Mouse (Mus musculus): ENCODE results near the gene Mab21l3. TPM values are rescaled to one million over a fixed set of nuclear protein-coding genes. Genes with fewer than 3 reads are reported as not detected.
A peak's percentile ranks its signal among the peaks of the same experiment; 100 is the strongest.

Mab21l3 gene
- total RNA-seq, 1 experiment: 1.9 TPM

DNA sequence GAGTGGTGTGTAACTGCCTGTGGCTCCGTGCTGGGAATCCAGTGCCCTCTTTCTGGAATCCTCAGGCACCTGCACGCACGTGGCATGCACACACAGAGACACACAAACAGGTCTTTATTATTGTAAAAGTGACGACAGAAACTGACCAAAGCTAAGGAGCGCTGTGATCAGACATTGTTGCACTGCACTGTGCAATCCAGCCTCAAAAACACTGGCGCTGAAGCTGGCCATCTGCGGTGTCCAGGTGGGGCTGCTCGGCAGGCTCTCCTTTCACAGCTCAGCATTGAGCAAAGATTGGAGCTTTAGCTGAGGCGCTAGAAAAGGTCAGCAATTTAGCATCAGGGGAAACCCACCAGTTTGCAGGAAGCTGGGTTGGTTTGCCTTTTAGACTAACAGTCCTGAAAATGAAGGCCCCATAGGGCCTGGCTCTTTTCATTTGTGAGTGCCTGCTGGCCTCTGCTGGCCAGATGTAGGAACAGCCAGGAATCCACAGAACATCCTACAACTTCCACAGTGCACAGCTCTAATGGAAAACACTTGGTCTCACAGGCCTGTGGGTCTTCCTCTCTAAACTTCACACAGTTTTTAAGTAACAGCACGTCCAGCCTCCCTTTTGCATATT is 36.3 kb downstream of the Mab21l3 start:
- no peaks in the 10 kb centered on the region for H3K36me3 ChIP-seq (ENCODE audit: control insufficient read depth, insufficient read depth, low read length, poor library complexity, severe bottlenecking)
- H3K27ac ChIP-seq (ENCODE audit: insufficient read depth, low read depth, low read length, poor library complexity, severe bottlenecking): no peak overlapping the region
- no peak overlapping the region for H3K9ac ChIP-seq (ENCODE audit: insufficient read depth, low read depth, low read length, poor library complexity, severe bottlenecking)
- no peak for DNase-seq (ENCODE audit: low read depth, low spot score)
- in situ Hi-C loops (cut with MboI; ENCODE audit: low sequenced_read_pairs in 2 of 2, unreplicated experiment in 2 of 2): loop anchor here (5.0 to 25.0 kb wide), 4 partner anchors 320 to 850 kb away; partner anchors contain the start of gene Ttf2 (in 1 of the 2)
- no peaks in the 10 kb centered on the region for H3K4me1 ChIP-seq (ENCODE audit: control insufficient read depth in 2 of 2, insufficient read depth in 2 of 2, low read length in 2 of 2, poor library complexity in 1 of 2)
- TF ChIP-seq CHD2 (IDR thresholded peaks at IDR 0.05; ENCODE audit: low read depth, low read length) (no peak), ZC3H11A (IDR thresholded peaks at IDR 0.05; ENCODE audit: borderline replicate concordance, low read depth, low read length) (peak; percentile 99)
- no peaks in the 10 kb centered on the region for H3K9me3 ChIP-seq (ENCODE audit: control insufficient read depth, insufficient read depth, low read depth, low read length)
- H3K4me3 ChIP-seq (ENCODE audit: insufficient read depth in 1 of 2, low read depth in 1 of 2, low read length in 2 of 2, poor library complexity in 1 of 2, severe bottlenecking in 1 of 2): no peak overlapping the region

DNA sequence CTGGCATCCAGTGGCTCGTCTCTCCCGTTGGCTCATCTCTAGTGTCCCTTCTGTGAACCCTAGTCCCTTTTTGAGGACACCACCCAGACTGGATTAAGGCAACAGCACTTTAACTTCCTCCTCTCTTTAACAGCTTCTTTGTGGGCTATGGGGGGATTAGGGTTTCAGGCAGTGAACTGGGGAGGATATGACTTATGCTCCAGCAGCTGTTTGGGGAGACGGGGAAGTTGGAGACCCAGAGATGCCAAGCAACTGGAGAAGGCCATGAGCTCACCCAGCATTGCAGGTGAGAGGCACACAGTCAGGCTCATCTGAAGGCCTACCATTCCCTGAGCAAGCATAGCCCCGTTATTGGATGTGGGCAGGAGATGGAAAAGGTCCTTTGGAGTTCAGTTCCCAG is 36.8 kb downstream of the Mab21l3 start:
- no peak overlapping the region for H3K4me3 ChIP-seq (ENCODE audit: insufficient read depth in 1 of 2, low read depth in 1 of 2, low read length in 2 of 2, poor library complexity in 1 of 2, severe bottlenecking in 1 of 2)
- no peaks in the 10 kb centered on the region for H3K4me1 ChIP-seq (ENCODE audit: control insufficient read depth in 2 of 2, insufficient read depth in 2 of 2, low read length in 2 of 2, poor library complexity in 1 of 2)
- H3K9me3 ChIP-seq (ENCODE audit: control insufficient read depth, insufficient read depth, low read depth, low read length): no peaks in the 10 kb centered on the region
- no peak overlapping the region for H3K9ac ChIP-seq (ENCODE audit: insufficient read depth, low read depth, low read length, poor library complexity, severe bottlenecking)
- TF ChIP-seq MAFK (IDR thresholded peaks at IDR 0.05; ENCODE audit: insufficient read depth, low read depth, low read length): no peak
- no peak overlapping the region for H3K27ac ChIP-seq (ENCODE audit: insufficient read depth, low read depth, low read length, poor library complexity, severe bottlenecking)
- H3K36me3 ChIP-seq (ENCODE audit: control insufficient read depth, insufficient read depth, low read length, poor library complexity, severe bottlenecking): no peaks in the 10 kb centered on the region
- in situ Hi-C loops (cut with MboI; ENCODE audit: low sequenced_read_pairs in 2 of 2, unreplicated experiment in 2 of 2): loop anchor here (5.0 to 25.0 kb wide), 4 partner anchors 320 to 850 kb away; partner anchors contain the start of gene Ttf2 (in 1 of the 2)
- DNase-seq (ENCODE audit: low read depth, low spot score): no peak

DNA sequence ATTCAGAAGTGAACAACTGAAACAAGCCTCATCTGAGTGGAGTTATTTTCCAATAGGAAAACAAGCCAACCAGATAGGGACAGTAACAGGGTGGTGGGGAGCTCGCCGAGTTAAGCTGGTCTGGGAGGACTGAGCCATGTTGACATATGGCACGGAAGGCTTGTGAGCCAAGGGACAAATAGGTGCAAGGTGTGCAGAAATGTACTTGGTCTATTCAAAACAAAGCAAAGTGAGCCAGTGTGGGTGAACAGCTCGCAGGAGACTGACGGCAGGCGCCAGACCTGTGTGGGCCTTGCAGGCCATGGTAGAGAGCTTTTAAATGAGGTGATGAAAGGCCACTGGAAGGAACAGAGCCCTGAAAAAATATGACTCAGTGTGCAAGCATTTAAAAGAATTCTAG is 41.1 kb downstream of the Mab21l3 start:
- peaks cover 0 to 21% of the 10 kb centered on the region in 2 experiments; a peak in 3 of 4 replicates for H3K4me1 ChIP-seq (ENCODE audit: control insufficient read depth in 2 of 2, insufficient read depth in 2 of 2, low read length in 2 of 2, poor library complexity in 1 of 2)
- TF ChIP-seq HCFC1 (IDR thresholded peaks at IDR 0.05; ENCODE audit: borderline replicate concordance, insufficient read depth, low read length) (no peak), MAFK (IDR thresholded peaks at IDR 0.05; ENCODE audit: insufficient read depth, low read depth, low read length) (no peak), ZC3H11A (IDR thresholded peaks at IDR 0.05; ENCODE audit: borderline replicate concordance, low read depth, low read length) (no peak), ZNF384 (IDR thresholded peaks at IDR 0.05; ENCODE audit: low read depth, low read length) (no peak), CHD2 (IDR thresholded peaks at IDR 0.05; ENCODE audit: low read depth, low read length) (no peak)
- no peak overlapping the region for H3K27ac ChIP-seq (ENCODE audit: insufficient read depth, low read depth, low read length, poor library complexity, severe bottlenecking)
- in situ Hi-C loops (cut with MboI; ENCODE audit: low sequenced_read_pairs in 2 of 2, unreplicated experiment in 2 of 2): loop anchor here in 1 of 2 experiments (25.0 kb wide), 2 partner anchors 495 to 845 kb away; partner anchors contain the start of gene Ttf2
- no peak overlapping the region for H3K4me3 ChIP-seq (ENCODE audit: insufficient read depth in 1 of 2, low read depth in 1 of 2, low read length in 2 of 2, poor library complexity in 1 of 2, severe bottlenecking in 1 of 2)
- DNase-seq (ENCODE audit: low read depth, low spot score): no peak
- H3K36me3 ChIP-seq (ENCODE audit: control insufficient read depth, insufficient read depth, low read length, poor library complexity, severe bottlenecking): no peaks in the 10 kb centered on the region
- H3K9me3 ChIP-seq (ENCODE audit: control insufficient read depth, insufficient read depth, low read depth, low read length): no peaks in the 10 kb centered on the region
- no peak overlapping the region for H3K9ac ChIP-seq (ENCODE audit: insufficient read depth, low read depth, low read length, poor library complexity, severe bottlenecking)

DNA sequence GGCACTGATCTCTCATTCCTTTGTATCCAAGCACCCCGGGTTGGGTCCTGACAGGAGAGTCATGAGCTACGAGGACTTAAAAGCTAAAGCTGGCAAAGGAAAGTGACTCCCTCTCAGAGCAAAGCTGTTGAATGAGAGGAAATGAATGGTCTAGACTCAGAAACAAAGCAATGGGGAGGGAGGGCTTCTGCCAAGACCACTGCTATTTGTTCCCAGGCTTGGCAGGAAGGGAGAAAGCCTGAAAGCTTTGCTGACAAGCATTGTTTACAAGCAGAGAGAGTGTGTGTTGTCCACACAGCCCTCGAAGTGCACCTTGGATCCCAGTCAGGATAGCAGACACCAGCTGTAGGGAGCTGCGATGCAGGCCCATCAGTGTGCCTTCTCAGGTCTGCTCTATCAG is 41.8 kb downstream of the Mab21l3 start:
- no peak for DNase-seq (ENCODE audit: low read depth, low spot score)
- in situ Hi-C loops (cut with MboI; ENCODE audit: low sequenced_read_pairs in 2 of 2, unreplicated experiment in 2 of 2): loop anchor here in 1 of 2 experiments (25.0 kb wide), 2 partner anchors 495 to 845 kb away; partner anchors contain the start of gene Ttf2
- Histone ChIP-seq H3K4me3 (ENCODE audit: insufficient read depth in 1 of 2, low read depth in 1 of 2, low read length in 2 of 2, poor library complexity in 1 of 2, severe bottlenecking in 1 of 2) (no peak overlapping the region), H3K9ac (ENCODE audit: insufficient read depth, low read depth, low read length, poor library complexity, severe bottlenecking) (no peak overlapping the region), H3K36me3 (ENCODE audit: control insufficient read depth, insufficient read depth, low read length, poor library complexity, severe bottlenecking) (no peaks in the 10 kb centered on the region), H3K4me1 (ENCODE audit: control insufficient read depth in 2 of 2, insufficient read depth in 2 of 2, low read length in 2 of 2, poor library complexity in 1 of 2) (peaks cover 0 to 21% of the 10 kb centered on the region in 2 experiments; a peak in 3 of 4 replicates), H3K9me3 (ENCODE audit: control insufficient read depth, insufficient read depth, low read depth, low read length) (no peaks in the 10 kb centered on the region), H3K27ac (ENCODE audit: insufficient read depth, low read depth, low read length, poor library complexity, severe bottlenecking) (no peak overlapping the region)
- TF ChIP-seq ZNF384 (IDR thresholded peaks at IDR 0.05; ENCODE audit: low read depth, low read length) (no peak), MAFK (IDR thresholded peaks at IDR 0.05; ENCODE audit: insufficient read depth, low read depth, low read length) (no peak), ZC3H11A (IDR thresholded peaks at IDR 0.05; ENCODE audit: borderline replicate concordance, low read depth, low read length) (no peak), HCFC1 (IDR thresholded peaks at IDR 0.05; ENCODE audit: borderline replicate concordance, insufficient read depth, low read length) (no peak), CHD2 (IDR thresholded peaks at IDR 0.05; ENCODE audit: low read depth, low read length) (no peak)

DNA sequence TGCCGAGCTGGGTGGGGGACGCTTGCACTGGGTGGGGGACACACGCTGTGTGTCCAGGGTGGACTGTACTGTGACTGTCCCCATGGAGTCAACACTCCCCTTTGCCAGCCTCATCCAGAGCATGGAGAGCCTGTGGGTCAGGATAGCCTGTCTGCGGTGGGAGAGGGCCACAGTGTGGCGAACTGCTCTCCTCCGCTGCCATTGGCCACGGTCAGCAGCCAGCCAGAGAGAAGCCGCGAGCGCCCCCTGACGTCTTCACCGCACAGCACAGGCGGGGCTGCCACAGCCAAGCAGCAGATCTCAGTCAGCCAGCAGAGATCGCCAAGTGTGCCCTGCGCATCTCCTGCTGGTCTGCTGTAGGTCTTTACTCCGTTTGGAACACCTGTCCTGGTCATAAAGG is 42.6 kb downstream of the Mab21l3 start:
- Histone ChIP-seq H3K27ac (ENCODE audit: insufficient read depth, low read depth, low read length, poor library complexity, severe bottlenecking) (no peak overlapping the region), H3K4me3 (ENCODE audit: insufficient read depth in 1 of 2, low read depth in 1 of 2, low read length in 2 of 2, poor library complexity in 1 of 2, severe bottlenecking in 1 of 2) (no peak overlapping the region), H3K9ac (ENCODE audit: insufficient read depth, low read depth, low read length, poor library complexity, severe bottlenecking) (no peak overlapping the region), H3K4me1 (ENCODE audit: control insufficient read depth in 2 of 2, insufficient read depth in 2 of 2, low read length in 2 of 2, poor library complexity in 1 of 2) (peaks cover 0 to 23% of the 10 kb centered on the region in 2 experiments; a peak in 3 of 4 replicates), H3K9me3 (ENCODE audit: control insufficient read depth, insufficient read depth, low read depth, low read length) (no peaks in the 10 kb centered on the region), H3K36me3 (ENCODE audit: control insufficient read depth, insufficient read depth, low read length, poor library complexity, severe bottlenecking) (no peaks in the 10 kb centered on the region)
- peak; percentile 67 for DNase-seq (ENCODE audit: low read depth, low spot score)
- in situ Hi-C loops (cut with MboI; ENCODE audit: low sequenced_read_pairs in 2 of 2, unreplicated experiment in 2 of 2): loop anchor here in 1 of 2 experiments (25.0 kb wide), 2 partner anchors 494 to 844 kb away; partner anchors contain the start of gene Ttf2
- no peak for TF ChIP-seq ZNF384 (IDR thresholded peaks at IDR 0.05; ENCODE audit: low read depth, low read length)
- peak; percentile 70 for TF ChIP-seq ZC3H11A (IDR thresholded peaks at IDR 0.05; ENCODE audit: borderline replicate concordance, low read depth, low read length)

All from ES-E14 (cell line).